Mouse (Mus musculus) hematopoietic stem cell, adult 5-6 weeks (primary cell): Measurements from ENCODE around the gene Olfr391-ps. TPM values are rescaled to one million over a fixed set of nuclear protein-coding genes. Genes with fewer than 3 reads are reported as not detected.

Experiments
- ATAC-seq, 2 experiments: fragments of 125-278 bp in 1 of 2; replicated peaks in 1 of 2; 2 replicates each; pipeline ENCODE4 v1.8.0; 2016 to 2017; ENCODE audit warnings: inconsistent platforms in 2 of 2, mild to moderate bottlenecking in 2 of 2, moderate number of reproducible peaks in 2 of 2, low read depth in 1 of 2, moderate TSS enrichment in 1 of 2; ENCODE audit not compliant: low FRiP score in 2 of 2, poor library complexity in 2 of 2, severe bottlenecking in 2 of 2, insufficient read depth in 1 of 2, low TSS enrichment in 1 of 2
- total RNA-seq: library from RNA; stranded (forward); fragments of 172-1452, 232-1000 nt; gene quantifications from 2 replicates; pipeline ENCODE4 v1.2.3, GENCODE M21; 2017

Gene Olfr391-ps
- total RNA-seq: not detected in 2 replicates

DNA sequence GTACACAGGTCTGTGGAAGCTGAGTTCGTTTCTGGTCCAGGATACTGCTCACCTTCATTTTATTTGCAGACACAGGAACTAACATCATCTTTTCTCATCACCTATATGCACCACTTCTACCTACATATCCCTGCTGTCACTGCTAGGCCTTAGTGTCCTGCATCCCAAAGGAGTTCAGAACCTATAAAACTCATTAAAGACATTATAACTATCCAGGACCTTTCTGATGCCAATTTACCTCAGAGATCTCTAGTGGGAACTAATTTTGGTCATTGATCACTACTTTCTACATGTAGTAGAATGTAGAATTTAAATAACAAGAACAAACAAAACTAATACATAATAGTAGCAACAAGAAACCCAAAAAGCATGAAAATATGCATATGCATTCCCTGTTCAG lies at the start of gene Olfr391-ps:
Gene Olfr391-ps (minus strand): TSS at position 101 of the 400 bp plus-strand sequence.
- ATAC-seq: no peak

DNA sequence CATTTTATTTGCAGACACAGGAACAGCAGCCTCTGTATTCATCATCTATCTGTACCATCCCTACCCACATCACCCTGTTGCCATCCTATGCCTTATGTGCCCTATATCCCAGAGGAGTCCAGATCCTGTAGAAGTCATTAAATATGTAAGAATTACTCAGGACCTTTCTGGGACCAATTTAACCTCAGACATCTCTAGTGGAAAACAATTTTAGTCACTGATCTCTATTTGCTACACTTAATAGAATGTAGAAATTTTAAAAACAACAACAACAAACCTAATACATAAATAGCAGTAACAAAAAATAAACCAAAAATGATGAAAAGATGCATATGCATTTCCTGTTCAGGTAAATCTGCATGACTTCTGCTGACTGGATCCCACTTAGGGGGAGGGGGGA lies 48.5 kb upstream of the Olfr391-ps start, which contains the start of gene Olfr393:
Gene Olfr393 (minus strand): TSS at position 101 of the 400 bp plus-strand sequence.
- ATAC-seq: no peak

DNA sequence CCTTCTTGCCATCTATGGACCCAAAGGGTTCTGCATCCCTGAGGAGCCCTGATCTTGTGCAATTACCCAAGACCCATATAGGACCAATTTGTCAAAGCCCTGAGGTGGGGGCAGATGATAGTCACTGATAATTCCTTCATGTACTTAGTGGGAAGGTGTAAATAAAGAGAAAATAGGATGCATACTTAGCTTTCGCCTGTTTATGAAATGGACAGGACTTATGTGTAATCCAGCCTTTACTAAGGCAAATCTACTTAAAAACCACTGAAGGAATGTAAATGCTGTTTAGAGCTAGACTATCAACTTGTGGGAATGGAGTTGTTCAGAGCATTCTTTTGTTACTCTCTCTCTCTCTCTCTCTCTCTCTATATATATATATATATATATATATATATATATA lies 14.1 kb upstream of the Olfr391-ps start, which contains the start of gene Olfr392:
Gene Olfr392 (minus strand): TSS at position 101 of the 400 bp plus-strand sequence.
- ATAC-seq: no peak

DNA sequence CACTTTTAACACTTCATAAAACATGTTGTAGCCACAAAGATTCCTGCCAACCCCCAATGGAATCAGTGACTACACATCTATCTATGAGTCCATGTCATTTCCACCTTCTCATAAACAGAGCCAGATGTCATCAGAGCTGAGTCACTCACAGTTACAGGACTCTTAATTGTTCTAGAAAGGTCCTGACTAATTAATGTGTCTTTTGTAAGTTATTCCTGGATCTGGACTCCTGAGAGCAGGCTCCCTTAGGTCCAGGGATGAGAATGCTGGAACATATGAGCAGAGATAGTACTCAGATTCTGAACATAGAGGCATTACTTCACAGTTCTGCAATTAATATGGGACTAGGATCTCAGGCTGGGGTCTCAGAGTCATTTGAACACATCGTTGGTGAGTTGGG lies 20.2 kb downstream of the Olfr391-ps start, which contains the start of gene Olfr390:
Gene Olfr390 (plus strand): TSS at position 301 of the 400 bp plus-strand sequence.
- no peak for ATAC-seq

DNA sequence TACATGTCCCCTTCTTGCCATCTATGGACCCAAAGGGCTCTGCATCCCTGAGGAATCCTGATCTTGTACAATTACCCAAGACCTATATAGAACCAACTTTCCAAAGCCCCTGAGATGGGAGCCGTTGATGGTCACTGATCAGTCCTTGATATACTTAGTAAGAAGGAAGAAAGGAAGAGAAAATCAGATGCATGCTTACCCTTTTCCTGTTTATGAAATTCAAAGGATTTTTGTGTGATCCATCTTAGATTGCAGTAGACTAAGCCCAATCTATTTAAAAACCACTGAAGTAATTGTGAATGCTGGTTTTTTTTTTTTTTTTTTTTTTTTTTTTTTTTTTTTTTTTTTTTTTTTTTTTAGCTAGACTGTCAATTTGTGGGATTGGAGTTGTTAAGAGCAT lies 22.2 kb downstream of the Olfr391-ps start, which contains the start of gene Olfr389:
Gene Olfr389 (minus strand): TSS at position 101 of the 400 bp plus-strand sequence.
- ATAC-seq: no peak

DNA sequence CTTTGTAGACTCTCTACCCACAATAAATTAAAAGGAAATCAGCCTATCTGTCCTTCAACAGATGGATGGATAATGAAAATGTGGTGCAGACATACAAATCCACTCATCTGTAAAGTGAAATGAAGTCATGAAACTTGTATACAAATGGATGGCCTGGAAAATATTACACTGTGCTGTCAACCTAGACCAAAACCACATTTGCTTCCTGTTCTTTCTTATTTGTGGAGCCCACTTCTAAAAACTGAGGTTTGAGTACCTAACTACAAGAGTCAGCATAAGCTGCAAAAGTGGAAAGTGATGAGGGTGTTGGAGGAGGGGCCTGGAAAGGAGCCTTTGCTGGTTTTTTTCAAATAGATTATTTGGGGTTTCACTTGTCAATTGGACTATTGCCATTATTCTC lies 43.7 kb downstream of the Olfr391-ps start:
- ATAC-seq: no peak

Other genes starting within 250 kb of the Olfr391-ps start
- gene Olfr385, start 210.0 kb downstream of the Olfr391-ps start, total RNA-seq: not detected in 2 replicates
- gene Olfr384, start 204.5 kb downstream of the Olfr391-ps start, total RNA-seq: not detected in 2 replicates
- not detected in 2 replicates for gene Zfp735, start 114.3 kb downstream of the Olfr391-ps start, total RNA-seq
- not detected in 2 replicates for gene Olfr389, start 22.3 kb downstream of the Olfr391-ps start, total RNA-seq
- gene Olfr390, start 20.1 kb downstream of the Olfr391-ps start, total RNA-seq: not detected in 2 replicates
- not detected in 2 replicates for gene Olfr392, start 14.0 kb upstream of the Olfr391-ps start, total RNA-seq
- gene Olfr393, start 48.4 kb upstream of the Olfr391-ps start, total RNA-seq: not detected in 2 replicates
- gene Olfr394, start 87.7 kb upstream of the Olfr391-ps start, total RNA-seq: not detected in 2 replicates
- not detected in 2 replicates for gene Olfr395, start 106.2 kb upstream of the Olfr391-ps start, total RNA-seq
- not detected in 2 replicates for gene Olfr23, start 133.6 kb upstream of the Olfr391-ps start, total RNA-seq
- not detected in 2 replicates for gene Olfr397, start 157.8 kb upstream of the Olfr391-ps start, total RNA-seq
- gene Olfr398, start 187.4 kb upstream of the Olfr391-ps start, total RNA-seq: not detected in 2 replicates